9 mouse cellular contexts compared by ENCODE assay signal in genomic region chr12:113423736-113424597, GRCm38 (mm10).
A peak's percentile ranks its signal among the peaks of the same experiment; 100 is the strongest.
DNase-seq lines count a peak whose midpoint lies in the region; ATAC-seq lines count a peak whose summit lies in the region.
"Had no signal": no experiment of that assay in that cellular context is flagged by ENCODE, and none has a peak within 500 bp of the region (broad histone marks: within the 10 kb centered on the region; RNA-seq: fewer than 3 reads in every experiment).

No protein-coding gene starts in this region.

- 87% methylated on average over 6 of the region's 6 CpGs for WGBS in kidney, embryonic 15.5 days

- ATAC-seq in kidney, embryonic 15.5 days (replicated peaks; ENCODE audit: low FRiP score): peak; percentile 29; the same call in 1 of the 2 replicates
- ATAC-seq: hindbrain, postnatal 0 days had no signal

- H3K27ac ChIP-seq in kidney, embryonic 15.5 days: no peak overlapping the region
- H3K27ac ChIP-seq: hindbrain, postnatal 0 days had no signal

- no peaks in the 10 kb centered on the region for H3K9me3 ChIP-seq in kidney, embryonic 15.5 days (replicated peaks)

- H3K4me3 ChIP-seq in kidney, embryonic 15.5 days (replicated peaks): no peak overlapping the region

- peak; percentile 23 for DNase-seq in adrenal gland, postnatal 14 days
- DNase-seq in adrenal gland, adult 18-20 months (ENCODE audit: low spot score in 2 of 2): no peak
- DNase-seq in kidney, postnatal 36 days: no peak
- peak; percentile 40 to 54 for DNase-seq in B cell, adult 2 months
- DNase-seq in induced T-regulatory cell, adult 2 months (ENCODE audit: low read depth): peak; percentile 37
- no peak for DNase-seq in embryo, embryonic 10.5 days (ENCODE audit: low spot score)
- DNase-seq in urinary bladder, postnatal 4 days (ENCODE audit: low spot score in 2 of 2): no peak

- H3K4me1 ChIP-seq in kidney, embryonic 15.5 days: no peaks in the 10 kb centered on the region

- no peaks in the 10 kb centered on the region for H3K36me3 ChIP-seq in kidney, embryonic 15.5 days

- H3K27me3 ChIP-seq in kidney, embryonic 15.5 days: no peaks in the 10 kb centered on the region

- no peak overlapping the region for H3K9ac ChIP-seq in kidney, embryonic 15.5 days

- H3K4me2 ChIP-seq in kidney, embryonic 15.5 days: no peak overlapping the region

Comparison
In these comparisons a context has a peak if more than half of its experiments do, and no peak if none do; other contexts are left out.
1. DNase-seq: peak in adrenal gland, postnatal 14 days (single experiment), B cell, adult 2 months (2 of 2) and induced T-regulatory cell, adult 2 months (single experiment); none in adrenal gland, adult 18-20 months (0 of 2), kidney, postnatal 36 days (0 of 2), embryo, embryonic 10.5 days (single experiment) and urinary bladder, postnatal 4 days (0 of 2).